Mouse (Mus musculus): ENCODE measurements around the gene Trpv4.

- TF ChIP-seq CTCF (IDR thresholded peaks at IDR 0.05; ENCODE audit: low read depth, low read length) (no peak), POLR2A (IDR thresholded peaks at IDR 0.05; ENCODE audit: borderline replicate concordance, low read depth, low read length) (no peak)
Observed at GRCm38 (mm10) chr5:114602012-114602411, 56.2 kb downstream of the Trpv4 start.

Measured in bone marrow macrophage, adult 2 months (primary cell).